Mouse (Mus musculus) gastrocnemius, adult 8-10 months (tissue): Measurements from ENCODE around the gene 4932438A13Rik. TPM values are rescaled to one million over a fixed set of nuclear protein-coding genes. Genes with fewer than 3 reads are reported as not detected.

Source experiments
- DNase-seq, 2 experiments: peaks; one replicate each; pipeline ENCODE4 v3.0.0; 2022; ENCODE audit warnings: low spot score in 2 of 2
- total RNA-seq, 4 experiments: library from RNA; stranded (reverse); gene quantifications; 2 replicates each; pipeline ENCODE4 v1.2.4; 2022

4932438A13Rik gene
- 10 to 100 TPM; 35.3 to 49.7 (median 39.9) TPM for total RNA-seq

GRCm38 (mm10) chr3:36862721-36863275 is at the start of gene 4932438A13Rik:
4932438A13Rik (plus strand) TSS chr3:36863104.
- peak; percentile 95 to 96 for DNase-seq

GRCm38 (mm10) chr3:36816633-36817032 is 46.3 kb upstream of the 4932438A13Rik start:
- no peak for DNase-seq

GRCm38 (mm10) chr3:36819402-36819801 is 43.5 kb upstream of the 4932438A13Rik start:
- DNase-seq, result peak in 1 of 2 experiments; percentile 9

- DNase-seq, result no peak
Measured at GRCm38 (mm10) chr3:36821037-36821436, 41.9 kb upstream of the 4932438A13Rik start.

GRCm38 (mm10) chr3:36825098-36825497 is 37.8 kb upstream of the 4932438A13Rik start:
- no peak for DNase-seq

- no peak for DNase-seq
Measured at GRCm38 (mm10) chr3:36825554-36825953, 37.4 kb upstream of the 4932438A13Rik start.

GRCm38 (mm10) chr3:36827274-36828025 is 35.5 kb upstream of the 4932438A13Rik start:
- DNase-seq, result no peak

GRCm38 (mm10) chr3:36830218-36830617 is 32.7 kb upstream of the 4932438A13Rik start:
- no peak for DNase-seq

- DNase-seq, result no peak
Measured at GRCm38 (mm10) chr3:36834426-36834825, 28.5 kb upstream of the 4932438A13Rik start.

GRCm38 (mm10) chr3:36834832-36835231 is 28.1 kb upstream of the 4932438A13Rik start:
- DNase-seq, result no peak

GRCm38 (mm10) chr3:36835525-36836203 is 27.2 kb upstream of the 4932438A13Rik start:
- no peak for DNase-seq

GRCm38 (mm10) chr3:36836833-36837232 is 26.1 kb upstream of the 4932438A13Rik start:
- DNase-seq, result no peak

- DNase-seq, result no peak
Measured at GRCm38 (mm10) chr3:36840650-36841555, 22.0 kb upstream of the 4932438A13Rik start.

- DNase-seq, result no peak
Measured at GRCm38 (mm10) chr3:36853733-36854440, 9.0 kb upstream of the 4932438A13Rik start.

GRCm38 (mm10) chr3:36861411-36862410 is 1.2 kb upstream of the 4932438A13Rik start:
- no peak for DNase-seq

- DNase-seq, result no peak
Measured at GRCm38 (mm10) chr3:36863427-36863826, 523 bp downstream of the 4932438A13Rik start.

- no peak for DNase-seq
Measured at GRCm38 (mm10) chr3:36863881-36864280, 977 bp downstream of the 4932438A13Rik start.

- no peak for DNase-seq
Measured at GRCm38 (mm10) chr3:36864466-36864865, 1.6 kb downstream of the 4932438A13Rik start.

GRCm38 (mm10) chr3:36905372-36905771 is 42.5 kb downstream of the 4932438A13Rik start:
- no peak for DNase-seq
